Mouse (Mus musculus): ENCODE measurements around the gene Fam53a.

Fam53a gene

GRCm38 (mm10) chr5:33629301-33629987, at the start of gene Fam53a, which contains the start of gene Gm9903:
Gene Fam53a, minus strand, starts transcription at chr5:33629635.
Gene Gm9903, plus strand, starts transcription at chr5:33629925.
- peak; percentile 99 for DNase-seq (ENCODE audit: low read depth)

- no peak for DNase-seq (ENCODE audit: low read depth)
Measured at GRCm38 (mm10) chr5:33678244-33678643, 48.8 kb upstream of the Fam53a start.

- DNase-seq (ENCODE audit: low read depth): peak; percentile 69
Measured at GRCm38 (mm10) chr5:33675964-33676363, 46.5 kb upstream of the Fam53a start.

- peak; percentile 24 for DNase-seq (ENCODE audit: low read depth)
Measured at GRCm38 (mm10) chr5:33674439-33674838, 45.0 kb upstream of the Fam53a start.

DNA sequence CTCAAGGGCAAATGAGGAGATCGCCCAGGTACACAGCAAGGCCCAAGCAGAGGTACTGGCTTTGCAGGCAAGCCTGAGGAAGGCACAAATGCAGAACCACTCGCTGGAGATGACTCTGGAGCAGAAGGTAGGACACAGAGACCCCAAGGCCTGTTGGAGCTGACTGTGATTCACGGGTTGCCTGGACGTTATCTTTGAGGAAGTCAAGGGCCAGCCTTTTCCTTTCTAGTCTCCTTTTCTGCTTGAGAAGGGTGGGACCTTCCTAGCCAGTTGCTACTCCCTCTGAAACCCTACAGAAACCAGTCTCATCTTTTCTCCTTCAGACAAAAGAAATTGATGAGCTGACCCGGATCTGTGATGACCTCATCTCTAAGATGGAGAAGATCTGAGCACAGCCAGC, 42.2 kb upstream of the Fam53a start:
- no peak for DNase-seq (ENCODE audit: low read depth)

DNA sequence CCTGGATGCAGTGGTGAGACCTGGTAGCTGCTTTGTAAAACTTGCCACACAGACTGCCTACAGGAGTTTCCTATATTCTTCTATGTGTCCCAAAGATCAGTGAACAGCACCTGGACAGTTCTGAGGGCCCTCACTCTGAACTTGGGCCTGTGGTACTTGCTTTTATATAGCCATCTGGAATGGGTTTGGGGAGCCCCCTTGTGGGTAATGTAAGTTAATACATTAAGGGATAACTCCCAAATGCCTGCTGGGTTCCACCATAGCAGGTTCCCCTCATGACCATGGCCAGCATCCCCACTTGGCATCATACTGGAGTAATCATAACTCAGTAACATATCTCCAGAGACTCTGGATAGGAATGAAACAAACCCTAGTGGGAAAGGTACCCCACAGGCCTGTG, 38.8 kb upstream of the Fam53a start:
- peak; percentile 74 for DNase-seq (ENCODE audit: low read depth)

DNA sequence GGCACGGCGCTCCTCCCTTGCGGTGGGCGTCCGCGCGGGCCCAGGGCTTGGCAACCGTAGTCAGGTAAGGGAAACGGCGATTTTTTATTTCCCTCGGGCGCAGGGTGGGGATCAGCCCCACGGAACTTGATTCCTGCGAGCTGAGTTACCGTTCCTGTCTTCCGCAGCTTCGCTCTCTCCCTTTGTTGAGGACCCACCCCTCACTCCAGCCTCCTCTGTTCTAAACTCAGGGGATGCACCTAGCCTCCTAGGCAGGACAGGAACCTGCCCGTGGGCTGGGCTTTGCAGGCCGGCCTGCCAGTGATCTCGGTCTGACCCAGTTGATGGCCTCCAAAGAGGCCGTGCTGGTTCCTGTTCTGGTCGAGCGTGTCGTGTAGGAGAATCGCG, 29.2 kb upstream of the Fam53a start:
- no peak for DNase-seq (ENCODE audit: low read depth)

DNA sequence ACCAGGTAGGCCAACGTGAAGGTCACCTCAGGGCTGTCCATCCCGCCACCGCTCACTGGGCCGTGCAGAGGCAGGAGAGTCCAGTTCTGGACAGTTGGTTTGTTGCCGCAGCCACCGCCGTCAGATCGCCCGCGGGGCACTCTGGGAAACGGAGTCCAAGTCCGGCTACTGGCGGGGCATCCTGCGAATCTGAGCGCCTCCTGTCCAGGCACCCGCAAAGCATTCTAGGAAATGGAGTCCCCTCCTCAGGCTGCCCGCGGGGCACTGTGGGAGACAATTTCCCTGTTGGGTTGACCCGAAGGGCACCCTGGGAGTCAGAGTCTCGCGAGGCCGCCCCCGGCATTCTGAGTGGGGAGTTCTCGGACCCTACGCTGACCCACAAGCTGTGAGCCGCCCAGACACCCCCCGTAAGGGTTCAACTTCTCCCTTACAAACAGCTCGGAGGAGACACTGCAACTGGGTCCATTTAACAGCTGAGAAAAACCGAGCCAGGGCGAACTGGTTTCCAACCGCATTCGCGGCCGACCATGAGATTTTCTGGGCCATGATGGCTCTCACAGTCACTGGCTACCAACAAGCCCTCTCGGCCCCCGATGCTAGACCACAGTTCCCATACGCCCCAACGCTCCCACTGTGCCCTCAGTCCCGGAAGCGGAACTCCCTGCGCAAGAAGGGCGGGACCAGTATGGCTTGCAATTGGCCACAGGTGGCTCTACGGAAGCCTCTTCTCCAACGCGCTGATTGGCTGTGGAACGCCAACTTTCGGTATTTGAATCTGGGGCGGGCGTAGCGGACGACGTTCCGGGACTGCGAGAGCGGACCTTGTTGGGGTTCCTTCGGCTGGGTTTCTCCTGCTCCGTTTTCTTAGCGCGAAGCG, 28.6 kb upstream of the Fam53a start, which contains the start of the genes Tacc3 and Tmem129:
TSS of gene Tacc3 (plus strand) at position 342 of the 877 bp plus-strand sequence.
TSS of gene Tmem129 (minus strand) at position 630 of the 877 bp plus-strand sequence.
- DNase-seq (ENCODE audit: low read depth): peak; percentile 98

GRCm38 (mm10) chr5:33657251-33657786, 27.9 kb upstream of the Fam53a start:
- DNase-seq (ENCODE audit: low read depth): peak; percentile 73

DNA sequence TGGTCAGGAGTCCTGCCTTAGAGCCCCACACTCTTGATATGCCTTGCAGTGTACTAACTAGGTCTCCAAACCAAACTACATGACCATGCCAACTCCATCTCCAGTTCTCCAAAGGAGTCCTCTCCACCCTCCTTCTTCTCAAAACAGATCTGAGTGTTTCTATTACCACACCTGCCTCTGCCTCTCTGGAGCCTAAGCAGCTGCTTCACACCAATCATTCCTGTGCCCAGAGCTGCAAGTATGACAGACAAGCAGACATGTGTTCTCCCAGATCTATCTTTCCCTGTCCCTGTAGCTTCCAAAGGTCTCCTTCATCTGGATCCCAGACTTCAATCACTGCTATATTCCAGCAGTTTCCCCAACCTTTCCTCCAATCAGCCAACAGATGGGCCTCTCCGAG, 27.3 kb upstream of the Fam53a start:
- DNase-seq (ENCODE audit: low read depth): no peak

DNA sequence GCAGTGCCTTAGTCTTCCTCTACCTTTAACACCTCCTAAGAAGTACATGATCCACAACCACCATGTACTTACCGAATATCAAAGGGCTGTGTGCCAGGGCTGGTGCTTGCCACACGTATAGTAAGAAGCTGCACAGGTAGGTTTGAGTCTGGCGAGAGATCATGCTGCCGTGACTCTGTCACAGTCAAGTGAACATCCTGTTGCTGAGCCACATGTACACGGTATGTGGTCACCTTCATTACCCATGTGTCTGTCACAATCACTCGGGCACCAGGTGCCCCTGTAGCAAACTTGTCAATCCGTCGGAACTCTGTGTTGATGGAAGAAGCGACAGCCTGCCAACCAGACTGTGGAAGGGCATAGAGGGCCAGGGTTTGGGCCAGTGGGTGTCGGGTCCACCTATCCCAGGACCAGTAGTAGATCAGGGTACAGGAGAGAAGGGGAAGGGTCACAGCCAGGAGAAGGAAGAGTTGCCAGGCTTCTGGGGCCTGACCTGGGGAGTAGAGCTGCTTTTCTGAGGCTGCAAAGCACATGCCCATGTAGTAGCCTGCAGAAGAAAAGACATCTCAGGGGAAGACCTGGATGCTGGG, 25.9 kb upstream of the Fam53a start:
- DNase-seq (ENCODE audit: low read depth): no peak

DNA sequence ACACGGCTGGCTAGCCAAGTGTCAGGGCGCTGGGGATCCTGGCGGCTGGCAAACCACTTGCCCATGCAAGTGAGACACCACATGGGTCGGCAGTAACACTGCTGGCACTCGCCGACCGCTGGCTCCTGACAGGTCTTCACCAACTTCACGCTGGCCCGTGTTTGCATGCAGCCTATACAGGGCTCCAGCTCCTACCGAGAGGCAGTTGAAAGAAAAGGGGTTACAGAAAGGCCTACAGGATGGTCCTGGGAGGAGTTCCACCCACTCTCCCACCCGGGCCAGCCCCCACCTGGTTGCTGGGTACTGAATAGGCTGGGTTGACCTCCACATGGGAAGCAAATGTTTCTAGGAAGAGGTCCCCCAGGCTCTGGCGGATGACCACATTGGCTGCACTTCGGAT, 25.0 kb upstream of the Fam53a start:
- no peak for DNase-seq (ENCODE audit: low read depth)

GRCm38 (mm10) chr5:33652783-33653173, 23.3 kb upstream of the Fam53a start:
- DNase-seq (ENCODE audit: low read depth): no peak

DNA sequence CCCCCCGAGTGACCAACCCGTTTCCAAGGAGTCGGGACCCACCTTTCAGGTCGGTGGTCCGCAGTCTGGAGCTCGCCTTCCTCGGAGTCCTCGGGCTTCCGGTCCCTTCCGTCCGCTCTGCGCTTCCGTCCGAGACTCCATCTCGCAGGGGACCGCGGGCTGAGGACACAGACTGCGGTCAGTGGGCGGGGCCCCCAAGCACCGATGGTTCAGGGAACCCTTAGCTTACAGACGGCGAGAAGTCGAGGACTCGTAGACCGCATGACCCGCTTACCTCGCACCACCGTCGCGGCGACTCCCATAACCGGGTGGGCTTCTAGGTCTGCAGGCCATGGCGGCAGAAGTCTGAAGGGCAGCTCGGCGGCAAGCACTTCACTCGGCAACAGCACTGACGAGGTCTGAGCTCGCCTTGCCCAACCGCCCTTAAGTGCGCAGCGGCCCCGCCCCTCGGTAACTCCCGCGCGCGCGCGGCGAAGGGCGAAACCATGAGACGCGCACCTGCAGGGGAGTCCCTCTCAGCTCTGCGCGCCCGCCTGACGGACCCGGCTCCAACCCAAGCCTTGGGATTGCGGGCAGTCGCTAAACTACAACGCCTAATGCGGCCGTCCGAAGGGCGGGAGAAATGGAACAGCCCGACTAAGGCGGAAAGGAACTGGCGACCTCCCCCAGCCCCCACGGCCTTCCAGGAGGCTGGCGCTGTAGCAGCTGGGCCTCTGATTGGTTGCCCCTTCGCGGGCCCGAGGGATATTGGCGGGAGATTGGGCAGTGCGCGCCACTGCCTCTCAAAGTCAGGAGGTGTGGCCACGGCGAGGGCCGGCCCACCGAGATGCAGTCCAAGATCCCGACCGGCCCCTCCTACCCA, 22.7 kb upstream of the Fam53a start, which contains the start of gene Slbp:
TSS of gene Slbp (minus strand) at position 654 of the 862 bp plus-strand sequence.
- peak; percentile 98 for DNase-seq (ENCODE audit: low read depth)

DNA sequence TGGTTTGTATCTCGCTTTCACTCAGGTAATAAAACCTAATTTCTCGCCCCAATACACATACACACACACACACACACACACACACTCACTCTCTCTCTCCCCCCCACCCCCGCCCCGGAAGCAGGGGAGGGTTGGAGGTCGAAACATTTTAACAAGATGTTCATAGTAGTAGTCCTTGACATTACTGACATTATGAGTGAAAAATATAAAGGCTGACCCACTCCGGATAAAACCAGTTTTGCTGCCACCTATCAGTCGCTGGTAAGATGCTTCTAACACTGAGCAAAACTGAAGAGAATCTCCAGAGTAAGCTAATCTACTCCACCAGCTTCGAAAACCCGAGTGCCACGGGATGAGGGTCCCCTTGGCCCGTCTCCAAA, 22.1 kb upstream of the Fam53a start:
- peak; percentile 56 for DNase-seq (ENCODE audit: low read depth)

- DNase-seq (ENCODE audit: low read depth): no peak
Measured at GRCm38 (mm10) chr5:33651017-33651416, 21.6 kb upstream of the Fam53a start.

DNA sequence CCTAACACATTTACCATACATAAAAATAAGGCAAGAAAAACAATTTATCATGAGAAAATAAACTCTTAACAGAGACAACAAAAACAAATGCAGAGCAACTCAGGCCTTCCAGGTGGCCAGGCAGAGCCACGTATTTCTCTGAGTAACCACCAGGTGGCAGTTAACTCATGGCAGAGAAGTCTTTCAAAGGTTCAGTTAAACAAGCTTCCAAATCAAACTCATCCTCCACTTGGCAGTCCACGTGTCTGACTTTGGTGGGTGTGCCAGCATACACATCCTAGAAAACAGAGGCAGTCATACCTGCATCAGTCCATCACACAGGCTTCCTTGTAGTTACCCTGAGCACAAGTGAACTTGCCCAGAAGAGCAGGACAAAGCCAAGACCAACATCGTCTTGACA, 11.2 kb upstream of the Fam53a start:
- DNase-seq (ENCODE audit: low read depth): peak; percentile 70

DNA sequence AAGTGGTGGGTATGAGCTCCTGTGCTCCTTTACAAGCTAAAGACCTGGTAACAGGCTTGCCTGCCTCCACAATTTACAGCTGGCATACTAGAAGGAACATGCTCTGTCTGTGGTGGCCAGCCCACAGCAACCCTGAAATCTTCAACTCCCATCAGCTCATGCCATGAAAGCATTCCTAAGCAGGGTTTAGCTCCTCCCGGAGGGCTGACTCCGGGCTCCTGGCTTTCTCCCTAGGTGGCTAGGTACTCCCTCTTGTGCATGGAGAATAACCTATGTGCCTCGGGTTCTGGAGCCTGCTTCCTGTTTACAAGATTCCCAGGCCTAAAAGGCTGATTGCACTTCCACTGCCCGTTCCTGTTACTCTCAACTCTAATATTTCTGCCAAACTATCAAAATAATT, 9.4 kb upstream of the Fam53a start:
- DNase-seq (ENCODE audit: low read depth): no peak

- no peak for DNase-seq (ENCODE audit: low read depth)
Measured at GRCm38 (mm10) chr5:33637606-33638350, 8.3 kb upstream of the Fam53a start.

GRCm38 (mm10) chr5:33635361-33635760, 5.9 kb upstream of the Fam53a start:
- DNase-seq (ENCODE audit: low read depth): no peak

DNA sequence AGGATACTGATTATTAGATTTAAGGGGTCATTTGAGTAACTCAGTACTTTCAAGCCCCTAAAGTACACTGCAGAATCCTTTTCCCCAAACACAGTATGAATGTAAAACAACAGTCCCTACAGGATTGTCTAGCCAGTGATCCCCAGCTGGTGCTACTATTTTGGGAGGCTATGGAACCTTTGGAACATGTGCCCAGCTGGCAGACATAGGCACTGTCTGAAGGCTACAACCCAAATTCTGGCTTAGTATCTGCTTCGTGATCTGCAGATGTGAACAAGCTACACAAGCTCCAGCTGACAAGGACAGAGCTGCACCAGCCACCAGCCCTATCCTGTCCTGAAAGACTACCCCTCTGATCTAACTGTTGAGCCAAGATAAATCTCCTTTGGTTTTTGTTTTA, 3.1 kb upstream of the Fam53a start:
- DNase-seq (ENCODE audit: low read depth): no peak
